Mouse (Mus musculus): ENCODE measurements around the gene E2f2.

Gene E2f2

DNA sequence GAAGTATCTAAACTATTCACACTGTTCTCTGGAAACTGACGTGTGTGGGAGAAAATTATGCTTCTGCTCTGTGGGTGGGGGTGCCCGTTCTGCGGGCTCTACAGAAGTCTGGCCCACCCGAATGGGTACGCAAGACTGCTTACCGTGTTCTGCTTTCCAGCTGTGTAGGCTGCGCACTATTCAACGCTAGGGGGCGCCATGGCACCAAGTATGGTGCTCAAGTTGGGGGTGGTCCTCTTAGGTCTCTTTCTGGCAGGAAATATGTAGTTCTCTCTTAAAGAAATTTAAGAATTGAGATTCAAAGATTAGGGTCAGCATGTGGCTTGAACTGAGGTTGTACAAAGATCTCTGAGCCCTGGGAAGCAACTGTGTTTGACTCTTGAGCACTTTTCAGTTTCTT, 30.3 kb downstream of the E2f2 start:
- DNase-seq (ENCODE audit: low spot score), result peak; percentile 77

- DNase-seq (ENCODE audit: low spot score), result no peak
Measured at GRCm38 (mm10) chr4:136204775-136205174, 32.6 kb downstream of the E2f2 start.

DNA sequence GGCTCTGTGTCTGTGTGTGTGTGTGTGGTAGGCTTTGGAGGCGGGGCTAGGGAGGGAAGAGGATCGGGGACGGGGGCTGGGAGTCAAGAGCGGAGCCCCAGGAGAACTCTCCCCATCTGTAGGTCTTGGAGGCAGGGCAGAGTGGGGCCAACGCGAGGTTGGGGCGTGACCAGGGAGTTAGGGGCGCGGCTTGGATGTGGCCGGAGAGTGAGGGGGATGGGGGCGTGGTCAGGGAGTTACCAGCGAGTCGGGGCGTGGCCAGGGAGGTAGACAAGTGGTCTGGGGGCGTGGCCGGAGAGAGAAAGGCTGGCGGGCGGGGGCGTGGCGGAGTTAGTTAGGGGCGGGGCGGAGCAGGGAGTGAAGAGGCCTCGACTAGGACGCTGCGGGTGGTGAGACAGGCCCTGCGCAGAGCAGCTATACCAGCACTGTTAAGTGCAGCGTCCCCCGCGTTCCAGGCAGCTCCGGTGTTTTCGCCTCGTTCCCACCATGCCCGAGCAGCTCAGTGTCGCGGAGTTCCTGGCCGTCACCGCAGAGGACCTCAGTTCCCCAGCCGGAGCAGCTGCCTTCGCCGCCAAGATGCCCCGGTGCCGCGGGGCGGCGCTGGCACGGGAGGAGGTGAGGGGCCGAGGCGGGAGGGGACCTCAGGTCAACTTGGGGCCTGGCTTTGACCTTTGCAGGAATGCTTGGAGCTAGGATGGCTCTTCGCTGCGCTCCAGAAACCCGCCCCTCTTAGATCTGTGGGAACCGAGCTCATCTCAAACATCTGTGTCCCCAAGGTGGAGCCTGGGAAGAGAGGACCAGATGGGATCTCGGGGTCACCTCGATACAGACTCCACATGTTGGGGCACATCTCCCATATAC, 34.1 kb downstream of the E2f2 start, which contains the start of gene Asap3:
Asap3 (plus strand) TSS at position 333 of the 861 bp plus-strand sequence.
- DNase-seq (ENCODE audit: low spot score), result peak; percentile 98

DNA sequence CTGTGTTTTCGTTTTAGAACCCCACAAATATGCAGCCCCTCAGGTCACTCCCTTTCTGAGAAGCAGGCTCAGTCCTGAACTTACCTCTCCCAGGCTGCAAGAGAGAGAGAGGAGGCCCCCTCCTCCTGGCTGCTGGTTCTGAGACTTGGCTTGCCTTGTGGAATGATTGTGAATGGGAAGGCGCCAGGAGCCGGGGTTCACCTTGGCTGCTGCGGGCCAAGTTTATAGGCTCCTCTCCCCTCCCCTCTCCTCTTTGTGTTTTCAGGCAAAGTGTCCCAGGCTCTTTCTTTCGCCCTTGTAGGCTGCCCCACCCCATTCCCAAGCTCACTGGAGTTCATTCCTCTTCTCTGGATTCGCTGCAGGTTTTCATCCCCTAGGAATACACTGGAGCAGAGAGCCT, 34.7 kb downstream of the E2f2 start:
- no peak for DNase-seq (ENCODE audit: low spot score)

- DNase-seq (ENCODE audit: low spot score), result no peak
Measured at GRCm38 (mm10) chr4:136210931-136211330, 38.7 kb downstream of the E2f2 start.

DNA sequence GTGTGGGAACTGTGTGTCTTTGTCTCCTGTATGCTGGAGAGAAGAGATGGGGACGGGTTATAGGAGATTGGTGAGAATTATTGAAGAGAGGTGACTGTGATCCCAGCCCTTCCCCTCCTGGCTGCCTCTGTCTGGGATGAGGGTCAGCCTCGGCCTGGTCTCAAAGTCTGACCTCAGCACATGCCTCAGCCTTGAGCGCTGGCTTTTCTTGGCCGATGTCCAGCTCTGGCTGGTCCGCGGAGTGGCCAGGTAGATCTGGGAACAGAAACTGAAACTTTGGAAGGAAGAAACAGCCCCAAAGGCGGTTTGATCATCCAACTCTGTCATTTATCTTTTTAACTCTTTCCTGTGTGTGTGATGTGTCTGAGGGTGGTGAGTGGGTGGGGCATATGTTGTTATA, 41.4 kb downstream of the E2f2 start:
- DNase-seq (ENCODE audit: low spot score), result no peak

DNA sequence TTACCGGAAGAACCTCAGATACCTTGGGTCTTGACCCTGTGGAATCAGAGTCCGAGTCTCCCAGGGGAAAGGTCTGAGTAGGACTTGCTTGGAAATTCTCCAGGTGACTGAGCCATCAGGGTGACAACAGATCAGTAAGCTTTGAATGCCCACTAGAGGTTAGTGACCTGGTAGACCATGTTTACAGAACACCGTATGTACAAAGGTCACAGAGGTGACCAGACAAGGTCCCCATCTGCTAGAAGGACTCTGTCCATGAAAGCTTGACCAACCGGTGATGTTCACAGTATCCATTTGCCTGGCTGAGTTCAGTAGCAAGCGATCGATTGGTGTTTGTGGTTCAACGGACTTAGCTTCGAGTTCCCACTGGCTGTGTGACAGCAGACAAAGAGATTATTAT, 42.6 kb downstream of the E2f2 start:
- DNase-seq (ENCODE audit: low spot score), result no peak

- DNase-seq (ENCODE audit: low spot score), result no peak
Measured at GRCm38 (mm10) chr4:136215576-136215975, 43.4 kb downstream of the E2f2 start.

DNA sequence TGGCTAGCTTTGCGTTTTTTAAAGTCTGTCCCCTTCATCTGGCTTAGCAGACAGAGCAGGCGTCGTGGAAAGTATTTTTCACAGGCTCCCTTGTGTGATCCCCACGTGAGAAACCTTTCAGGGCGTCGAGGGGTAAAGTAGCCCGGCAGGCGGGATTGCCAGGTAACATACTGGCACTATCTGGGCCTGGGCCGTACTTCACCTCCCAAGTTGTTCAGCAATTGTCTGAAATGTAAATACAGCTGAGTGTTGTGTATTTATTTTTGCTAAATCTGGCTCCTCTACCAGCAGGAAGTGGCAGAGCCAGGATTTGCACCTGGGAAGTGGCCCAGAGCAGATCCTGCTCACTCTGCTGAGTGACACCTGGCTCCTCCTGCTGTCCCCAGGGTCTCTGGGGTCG, 44.9 kb downstream of the E2f2 start:
- no peak for DNase-seq (ENCODE audit: low spot score)

DNA sequence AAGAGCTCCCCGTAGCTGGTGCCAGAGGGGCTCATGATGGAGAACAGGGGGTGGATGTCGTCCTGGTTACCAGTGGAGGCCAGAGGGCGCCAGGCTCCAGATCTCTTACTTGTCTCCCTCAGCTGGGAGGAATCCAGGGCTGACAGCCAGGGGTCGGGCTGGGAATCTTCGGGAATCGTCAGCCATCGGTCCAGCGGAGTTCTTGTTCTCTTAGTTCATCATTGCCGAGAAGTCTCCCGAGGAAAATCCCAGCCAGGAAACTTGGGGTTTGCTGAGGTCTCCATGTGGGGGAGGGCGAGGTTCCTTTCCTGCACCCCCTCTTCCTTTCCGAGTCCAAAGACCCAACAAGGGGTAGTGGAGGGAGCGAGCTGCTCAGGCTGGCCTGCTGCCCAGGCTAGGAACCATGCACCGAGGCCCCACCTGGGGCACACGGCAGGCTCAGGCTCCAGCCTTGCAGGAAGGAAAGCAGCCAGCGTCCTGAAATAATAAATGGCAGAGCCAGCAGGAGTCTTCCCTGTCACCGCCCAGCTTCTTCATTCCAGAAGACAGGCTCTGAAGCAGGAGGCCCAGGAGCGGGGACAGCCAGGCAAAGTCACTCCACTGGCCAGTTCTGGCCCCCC, 46.5 kb downstream of the E2f2 start:
- peak; percentile 67 for DNase-seq (ENCODE audit: low spot score)

DNA sequence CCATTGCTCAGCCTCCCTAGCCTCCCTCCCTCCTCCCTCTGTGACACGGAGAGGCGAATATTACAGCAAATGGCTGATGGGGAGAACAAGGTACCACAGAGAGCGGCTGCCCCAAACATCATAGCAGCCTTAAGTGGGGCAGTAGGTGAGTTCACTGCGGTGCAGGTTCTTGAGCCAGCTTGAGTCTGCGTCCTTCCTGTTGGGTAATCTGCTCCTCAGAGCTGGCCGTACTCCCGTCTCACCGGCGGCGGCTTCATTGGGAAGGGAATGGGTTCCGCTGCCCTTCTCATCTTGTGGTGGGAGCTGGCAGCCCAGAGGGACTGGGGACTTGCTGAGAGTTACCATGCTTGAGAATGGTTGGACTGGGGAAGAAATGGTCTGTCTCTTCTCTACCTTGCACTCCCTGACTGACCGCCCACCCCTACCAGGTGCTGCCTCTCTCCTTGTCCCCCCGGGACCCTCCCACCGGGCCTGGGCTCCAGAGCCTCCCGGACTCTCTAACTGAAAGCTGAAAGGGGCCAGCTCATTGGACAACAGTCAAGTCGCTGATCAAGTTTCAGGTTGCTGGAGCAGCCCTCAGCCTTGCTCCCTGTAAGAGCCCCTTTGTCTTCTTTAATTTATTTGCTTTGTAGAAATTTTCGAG, 48.1 kb downstream of the E2f2 start:
- DNase-seq (ENCODE audit: low spot score), result no peak

DNA sequence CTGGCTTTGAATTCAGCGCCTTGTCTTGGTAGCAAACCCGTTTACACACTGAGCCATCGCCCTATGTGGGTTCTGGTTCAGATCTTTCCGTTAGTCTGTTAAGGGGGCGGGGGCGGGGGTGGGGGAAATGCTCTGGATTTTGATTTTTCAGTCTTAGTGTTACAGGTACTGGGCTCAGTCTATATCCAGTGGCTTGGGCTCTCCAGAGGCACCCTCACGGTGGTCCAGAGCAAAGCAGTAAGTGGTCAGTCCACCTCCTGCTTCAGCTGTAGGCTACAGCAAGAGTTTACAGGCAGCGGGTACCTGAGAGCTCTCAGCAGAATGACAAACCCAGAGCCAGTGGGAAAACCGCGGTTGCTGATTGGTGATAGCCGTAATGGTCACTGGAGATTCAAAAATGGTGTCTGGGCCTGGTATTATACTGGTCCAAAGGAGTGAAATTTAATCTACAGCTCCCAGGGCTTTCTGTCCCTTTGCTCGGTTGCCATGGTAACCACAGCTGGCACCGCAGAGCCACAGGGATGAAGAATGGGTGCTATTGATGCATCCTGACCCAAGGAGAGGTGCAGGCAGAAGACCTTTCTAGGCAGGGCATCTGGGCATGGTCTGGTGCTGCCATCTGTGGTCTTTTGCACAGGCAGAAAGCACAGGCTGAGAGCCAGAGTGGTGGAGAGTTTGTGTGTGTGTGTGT, 51.5 kb downstream of the E2f2 start:
- no peak for DNase-seq (ENCODE audit: low spot score)

GRCm38 (mm10) chr4:136224240-136224559, 52.0 kb downstream of the E2f2 start:
- no peak for DNase-seq (ENCODE audit: low spot score)

- no peak for DNase-seq (ENCODE audit: low spot score)
Measured at GRCm38 (mm10) chr4:136224677-136225460, 52.7 kb downstream of the E2f2 start.

DNA sequence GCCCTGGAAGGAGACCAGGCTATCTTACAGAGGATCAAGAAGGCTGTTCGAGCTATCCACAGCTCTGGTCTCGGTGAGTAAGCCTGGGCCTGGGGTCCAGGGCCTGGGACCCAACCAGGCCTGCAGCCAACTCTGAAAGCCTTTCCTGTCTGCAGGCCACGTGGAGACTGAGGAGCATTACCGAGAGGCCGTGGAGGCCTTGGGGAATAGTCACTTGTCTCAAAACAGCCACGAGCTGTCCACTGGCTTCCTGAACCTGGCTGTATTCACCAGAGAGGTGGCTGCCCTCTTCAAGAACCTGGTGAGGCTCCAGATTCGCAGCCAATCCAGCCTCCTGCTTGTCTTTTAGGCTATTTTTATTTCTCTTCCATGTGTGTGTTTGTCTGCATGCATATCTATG, 55.2 kb downstream of the E2f2 start:
- no peak for DNase-seq (ENCODE audit: low spot score)

GRCm38 (mm10) chr4:136228640-136229039, 56.4 kb downstream of the E2f2 start:
- DNase-seq (ENCODE audit: low spot score), result no peak

DNA sequence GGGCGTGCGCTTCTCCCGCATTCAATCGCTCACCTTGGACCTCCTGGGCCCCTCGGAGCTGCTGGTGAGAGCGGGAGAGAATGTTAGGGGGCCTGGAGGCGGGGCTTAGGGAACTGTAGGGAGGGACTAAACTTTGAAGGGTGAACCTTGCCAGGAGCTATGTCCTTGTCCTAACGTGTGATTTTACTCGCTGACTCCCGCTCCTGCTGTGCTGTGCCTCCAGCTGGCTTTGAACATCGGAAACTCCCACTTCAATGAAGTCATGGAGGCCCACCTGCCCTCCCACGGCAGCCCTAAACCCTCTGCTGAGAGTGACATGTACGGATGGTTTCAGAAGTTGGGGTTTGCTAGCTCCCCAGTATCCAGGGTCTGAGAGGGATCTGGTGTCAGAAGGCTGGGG, 66.5 kb downstream of the E2f2 start:
- DNase-seq (ENCODE audit: low spot score), result no peak

DNA sequence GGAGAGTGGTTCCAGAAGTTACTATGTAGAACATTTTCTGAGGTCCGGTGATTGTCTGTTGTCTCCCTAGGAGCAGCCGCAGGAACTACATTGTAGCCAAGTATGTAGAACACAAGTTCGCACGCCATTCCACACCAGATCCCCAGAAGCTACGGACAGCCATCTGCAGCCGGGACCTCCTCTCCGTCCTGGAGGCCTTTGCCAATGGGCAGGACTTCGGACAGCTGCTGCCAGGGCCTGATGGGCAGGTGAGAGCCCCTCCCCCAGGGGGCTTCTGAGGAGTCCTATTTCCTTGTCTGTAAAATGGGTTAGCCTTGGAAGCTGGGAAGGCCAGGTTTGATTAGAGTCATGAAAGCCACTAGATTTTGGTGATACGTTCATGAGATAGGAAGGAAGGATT, 66.9 kb downstream of the E2f2 start:
- DNase-seq (ENCODE audit: low spot score), result no peak

- DNase-seq (ENCODE audit: low spot score), result peak; percentile 78
Measured at GRCm38 (mm10) chr4:136239622-136240021, 67.4 kb downstream of the E2f2 start.

GRCm38 (mm10) chr4:136240123-136240522, 67.9 kb downstream of the E2f2 start:
- DNase-seq (ENCODE audit: low spot score), result no peak

DNA sequence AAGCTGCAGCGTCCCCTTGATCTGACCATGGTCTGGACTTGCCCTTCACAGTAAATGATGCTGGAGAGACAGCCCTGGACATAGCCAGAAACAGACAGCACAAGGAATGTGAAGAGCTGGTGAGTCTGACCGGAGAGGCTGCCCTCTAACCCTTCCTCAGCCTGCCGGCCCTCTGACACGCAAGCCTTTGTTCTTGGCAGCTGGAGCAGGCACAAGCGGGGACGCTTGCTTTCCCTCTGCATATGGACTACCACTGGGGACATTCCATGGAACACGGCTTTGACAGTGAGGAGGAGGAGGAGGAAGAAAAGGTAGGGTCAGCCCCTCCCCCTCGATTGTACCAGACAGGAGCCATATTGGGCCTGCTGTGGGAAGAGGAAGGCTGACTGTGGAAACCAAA, 68.8 kb downstream of the E2f2 start:
- no peak for DNase-seq (ENCODE audit: low spot score)

Data from urinary bladder, postnatal 25 days (tissue).